Mouse (Mus musculus): ENCODE results near the gene Nt5dc3. TPM values are rescaled to one million over a fixed set of nuclear protein-coding genes. Genes with fewer than 3 reads are reported as not detected.

Nt5dc3 gene
- total and polyA plus RNA-seq, 3 experiments: 7.1 to 14.3 (median 13.0) TPM

DNA sequence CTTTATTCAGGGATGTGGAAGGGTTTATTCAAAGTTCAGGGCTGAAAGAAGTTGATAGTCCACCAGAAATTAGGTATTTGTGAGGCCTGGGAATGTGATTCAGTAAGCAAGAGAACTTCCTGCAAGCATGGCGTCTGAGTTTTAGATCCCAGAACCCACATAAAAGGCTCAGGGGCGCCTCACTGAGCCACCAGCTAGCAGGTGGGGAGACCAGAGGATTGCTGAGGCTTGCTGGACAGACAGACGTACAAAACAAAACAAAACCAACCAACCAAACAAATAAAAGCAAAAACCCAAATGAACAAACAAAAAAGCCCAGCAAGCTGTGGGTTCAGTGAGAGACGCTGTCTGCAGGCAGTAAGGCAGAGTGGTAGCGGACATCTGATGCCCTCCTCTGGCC is 3.9 kb downstream of the Nt5dc3 start:
- Histone ChIP-seq H3K36me3 (replicated peaks) (peaks cover 23% of the 10 kb centered on the region), H3K4me3 (ENCODE audit: low read depth, low read length) (no peak overlapping the region), H3K4me1 (ENCODE audit: insufficient read depth, low read depth, low read length) (peaks cover 68% of the 10 kb centered on the region), H3K9me3 (replicated peaks) (no peaks in the 10 kb centered on the region), H3K27me3 (ENCODE audit: insufficient read depth, low read length) (no peaks in the 10 kb centered on the region)
- DNase-seq (ENCODE audit: low spot score): no peak
- TF ChIP-seq GATA2 (IDR thresholded peaks at IDR 0.05; ENCODE audit: borderline replicate concordance, low read depth, low read length) (no peak), POLR2AphosphoS5 (IDR thresholded peaks at IDR 0.05; ENCODE audit: insufficient replicate concordance, low read depth, low read length) (no peak), GATA1 (IDR thresholded peaks at IDR 0.05; ENCODE audit: borderline replicate concordance, low read length) (no peak), TAL1 (conservative IDR thresholded peaks at IDR 0.05; ENCODE audit: low read depth, low read length) (no peak), CTCF (IDR thresholded peaks at IDR 0.05; ENCODE audit: low read depth, low read length) (no peak)
- ATAC-seq (ENCODE audit: extremely low read depth, insufficient number of reproducible peaks, low FRiP score, poor library complexity, severe bottlenecking): no peak

DNA sequence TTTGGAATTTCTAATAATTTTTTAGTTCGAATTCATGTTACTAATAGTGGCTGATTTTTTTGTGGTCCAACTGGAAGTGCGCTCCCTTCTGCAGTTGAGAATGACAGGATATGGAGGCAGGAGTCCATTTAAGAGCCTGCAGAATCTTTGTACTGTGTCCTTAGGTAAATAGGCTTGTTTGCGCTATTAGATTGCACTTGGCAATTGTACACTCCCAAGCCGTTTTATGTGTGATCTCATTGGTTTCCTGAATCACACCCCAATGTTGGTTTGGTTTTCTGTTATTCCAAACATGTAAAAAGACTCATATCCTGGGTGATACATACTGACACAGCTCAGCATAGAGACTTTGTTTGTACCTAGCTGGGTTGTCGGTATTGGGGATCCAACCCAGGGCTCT is 4.8 kb downstream of the Nt5dc3 start:
- H3K4me1 ChIP-seq (ENCODE audit: insufficient read depth, low read depth, low read length): peaks cover 63% of the 10 kb centered on the region
- TF ChIP-seq GATA2 (IDR thresholded peaks at IDR 0.05; ENCODE audit: borderline replicate concordance, low read depth, low read length) (no peak), CTCF (IDR thresholded peaks at IDR 0.05; ENCODE audit: low read depth, low read length) (no peak), GATA1 (IDR thresholded peaks at IDR 0.05; ENCODE audit: borderline replicate concordance, low read length) (no peak), POLR2AphosphoS5 (IDR thresholded peaks at IDR 0.05; ENCODE audit: insufficient replicate concordance, low read depth, low read length) (no peak), TAL1 (conservative IDR thresholded peaks at IDR 0.05; ENCODE audit: low read depth, low read length) (no peak)
- H3K27me3 ChIP-seq (ENCODE audit: insufficient read depth, low read length): no peaks in the 10 kb centered on the region
- DNase-seq (ENCODE audit: low spot score) (no peak), ATAC-seq (ENCODE audit: extremely low read depth, insufficient number of reproducible peaks, low FRiP score, poor library complexity, severe bottlenecking) (no peak)
- H3K4me3 ChIP-seq (ENCODE audit: low read depth, low read length): no peak overlapping the region
- H3K36me3 ChIP-seq (replicated peaks): peaks cover 30% of the 10 kb centered on the region
- no peaks in the 10 kb centered on the region for H3K9me3 ChIP-seq (replicated peaks)

DNA sequence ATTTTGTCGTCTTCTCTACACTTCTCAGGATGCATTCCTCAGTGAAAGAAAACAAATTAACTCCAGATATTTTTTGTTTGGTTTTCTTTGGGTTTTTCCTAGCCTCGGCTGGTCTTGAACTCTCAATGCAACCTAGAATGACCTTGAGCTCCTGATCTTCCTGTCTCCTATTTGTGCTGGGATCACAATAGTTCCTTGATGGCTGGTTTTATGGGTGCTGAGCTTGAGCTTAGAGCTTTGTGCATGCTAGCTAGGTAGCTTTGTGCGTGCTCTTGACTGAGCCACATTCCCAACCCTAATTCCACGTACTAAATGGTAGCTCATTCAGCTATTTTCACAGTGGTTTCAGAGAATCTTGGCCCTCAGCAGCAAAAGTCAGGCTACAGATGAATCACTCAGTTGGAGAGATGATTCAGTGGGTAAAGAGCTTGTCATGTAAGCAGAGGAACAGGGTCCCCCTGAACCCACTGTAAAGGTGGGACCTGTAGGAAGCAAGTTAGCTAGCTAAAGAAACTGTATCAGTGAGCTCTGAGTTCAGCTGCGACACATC is 5.4 kb downstream of the Nt5dc3 start:
- Histone ChIP-seq H3K4me3 (ENCODE audit: low read depth, low read length) (no peak overlapping the region), H3K36me3 (replicated peaks) (peaks cover 30% of the 10 kb centered on the region), H3K9me3 (replicated peaks) (no peaks in the 10 kb centered on the region), H3K4me1 (ENCODE audit: insufficient read depth, low read depth, low read length) (peaks cover 63% of the 10 kb centered on the region), H3K27me3 (ENCODE audit: insufficient read depth, low read length) (no peaks in the 10 kb centered on the region)
- ATAC-seq (ENCODE audit: extremely low read depth, insufficient number of reproducible peaks, low FRiP score, poor library complexity, severe bottlenecking) (no peak), DNase-seq (ENCODE audit: low spot score) (no peak)
- TF ChIP-seq TAL1 (conservative IDR thresholded peaks at IDR 0.05; ENCODE audit: low read depth, low read length): no peak
- no peak for TF ChIP-seq CTCF (IDR thresholded peaks at IDR 0.05; ENCODE audit: low read depth, low read length)
- no peak for TF ChIP-seq GATA2 (IDR thresholded peaks at IDR 0.05; ENCODE audit: borderline replicate concordance, low read depth, low read length)
- TF ChIP-seq POLR2AphosphoS5 (IDR thresholded peaks at IDR 0.05; ENCODE audit: insufficient replicate concordance, low read depth, low read length): no peak
- no peak for TF ChIP-seq GATA1 (IDR thresholded peaks at IDR 0.05; ENCODE audit: borderline replicate concordance, low read length)

DNA sequence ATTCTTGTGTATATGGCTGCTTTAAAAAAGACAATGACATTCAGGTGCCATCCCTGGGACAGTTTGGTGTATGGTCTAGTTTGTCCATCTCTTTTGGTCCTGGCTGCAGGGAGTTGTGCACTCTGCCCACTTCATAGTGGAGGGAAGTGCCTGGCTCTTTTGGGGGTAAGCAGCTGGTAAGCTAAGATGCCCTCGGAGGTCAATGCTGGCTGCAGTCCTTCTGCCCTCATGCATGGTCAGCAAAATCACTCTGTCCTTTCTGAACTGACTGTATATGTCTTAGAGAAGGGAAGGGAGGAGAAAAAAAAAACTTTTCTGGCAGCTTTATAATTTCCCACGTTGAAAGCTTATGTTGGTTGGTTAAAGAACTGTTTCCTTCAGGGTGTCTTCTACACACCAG is 6.6 kb downstream of the Nt5dc3 start:
- Histone ChIP-seq H3K4me1 (ENCODE audit: insufficient read depth, low read depth, low read length) (peaks cover 56% of the 10 kb centered on the region), H3K27me3 (ENCODE audit: insufficient read depth, low read length) (no peaks in the 10 kb centered on the region), H3K36me3 (replicated peaks) (peaks cover 39% of the 10 kb centered on the region), H3K9me3 (replicated peaks) (no peaks in the 10 kb centered on the region), H3K4me3 (ENCODE audit: low read depth, low read length) (no peak overlapping the region)
- TF ChIP-seq TAL1 (conservative IDR thresholded peaks at IDR 0.05; ENCODE audit: low read depth, low read length) (no peak), POLR2AphosphoS5 (IDR thresholded peaks at IDR 0.05; ENCODE audit: insufficient replicate concordance, low read depth, low read length) (no peak), CTCF (IDR thresholded peaks at IDR 0.05; ENCODE audit: low read depth, low read length) (no peak), GATA1 (IDR thresholded peaks at IDR 0.05; ENCODE audit: borderline replicate concordance, low read length) (no peak), GATA2 (IDR thresholded peaks at IDR 0.05; ENCODE audit: borderline replicate concordance, low read depth, low read length) (no peak)
- no peak for ATAC-seq (ENCODE audit: extremely low read depth, insufficient number of reproducible peaks, low FRiP score, poor library complexity, severe bottlenecking)
- no peak for DNase-seq (ENCODE audit: low spot score)

DNA sequence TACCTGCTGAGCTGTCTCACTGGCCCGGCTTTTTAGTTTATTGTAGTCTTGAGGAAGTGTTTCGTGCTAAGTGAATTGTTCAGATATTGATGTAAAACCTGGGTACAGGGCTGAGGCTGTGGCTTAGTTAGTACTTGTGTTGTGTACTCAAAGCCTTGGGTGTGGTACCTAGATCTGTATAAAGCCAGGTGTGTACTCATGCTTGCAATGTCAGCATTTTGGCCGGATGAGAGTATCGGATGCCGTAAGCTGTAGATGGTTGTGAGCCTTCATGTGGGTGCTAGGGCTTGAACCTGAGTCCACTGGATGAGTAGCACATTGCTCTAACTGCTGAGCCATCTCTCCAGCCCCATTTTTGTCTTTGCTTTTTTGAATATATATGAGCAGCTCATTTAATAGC is 7.3 kb downstream of the Nt5dc3 start:
- ATAC-seq (ENCODE audit: extremely low read depth, insufficient number of reproducible peaks, low FRiP score, poor library complexity, severe bottlenecking): no peak
- H3K4me1 ChIP-seq (ENCODE audit: insufficient read depth, low read depth, low read length): peaks cover 50% of the 10 kb centered on the region
- no peak for DNase-seq (ENCODE audit: low spot score)
- no peaks in the 10 kb centered on the region for H3K9me3 ChIP-seq (replicated peaks)
- peaks cover 45% of the 10 kb centered on the region for H3K36me3 ChIP-seq (replicated peaks)
- H3K4me3 ChIP-seq (ENCODE audit: low read depth, low read length): no peak overlapping the region
- TF ChIP-seq GATA1 (IDR thresholded peaks at IDR 0.05; ENCODE audit: borderline replicate concordance, low read length): no peak
- no peak for TF ChIP-seq CTCF (IDR thresholded peaks at IDR 0.05; ENCODE audit: low read depth, low read length)
- no peak for TF ChIP-seq GATA2 (IDR thresholded peaks at IDR 0.05; ENCODE audit: borderline replicate concordance, low read depth, low read length)
- TF ChIP-seq POLR2AphosphoS5 (IDR thresholded peaks at IDR 0.05; ENCODE audit: insufficient replicate concordance, low read depth, low read length): no peak
- no peak for TF ChIP-seq TAL1 (conservative IDR thresholded peaks at IDR 0.05; ENCODE audit: low read depth, low read length)
- H3K27me3 ChIP-seq (ENCODE audit: insufficient read depth, low read length): no peaks in the 10 kb centered on the region

DNA sequence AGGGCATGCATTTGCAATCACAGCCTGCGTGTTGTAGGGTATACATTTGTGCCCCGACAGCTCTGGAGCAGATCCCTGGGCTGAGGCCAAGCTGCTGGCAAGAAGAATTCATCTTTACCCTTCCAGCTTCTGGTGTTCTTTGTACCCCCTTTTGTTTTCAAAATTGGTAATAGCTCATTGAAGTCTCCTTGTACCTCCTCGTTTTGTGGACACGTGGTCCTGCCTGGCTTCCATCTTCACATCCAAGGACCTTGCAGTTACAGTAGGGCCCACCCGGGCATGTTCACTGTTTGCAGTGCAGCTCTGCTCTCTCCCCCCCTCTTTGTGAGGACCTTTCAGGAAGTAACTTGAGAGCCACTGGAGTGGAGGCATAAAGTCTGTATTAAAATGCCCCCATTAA is 9.4 kb downstream of the Nt5dc3 start:
- Histone ChIP-seq H3K4me3 (ENCODE audit: low read depth, low read length) (no peak overlapping the region), H3K36me3 (replicated peaks) (peaks cover 49% of the 10 kb centered on the region), H3K9me3 (replicated peaks) (no peaks in the 10 kb centered on the region), H3K27me3 (ENCODE audit: insufficient read depth, low read length) (no peaks in the 10 kb centered on the region), H3K4me1 (ENCODE audit: insufficient read depth, low read depth, low read length) (peaks cover 38% of the 10 kb centered on the region)
- DNase-seq (ENCODE audit: low spot score): no peak
- TF ChIP-seq GATA2 (IDR thresholded peaks at IDR 0.05; ENCODE audit: borderline replicate concordance, low read depth, low read length) (no peak), GATA1 (IDR thresholded peaks at IDR 0.05; ENCODE audit: borderline replicate concordance, low read length) (no peak), POLR2AphosphoS5 (IDR thresholded peaks at IDR 0.05; ENCODE audit: insufficient replicate concordance, low read depth, low read length) (no peak)
- ATAC-seq (ENCODE audit: extremely low read depth, insufficient number of reproducible peaks, low FRiP score, poor library complexity, severe bottlenecking): no peak

All from G1E (cell line).